Comparison of ENCODE assay signal across 15 mouse cellular contexts in genomic region chr5:145147748-145148147, GRCm38 (mm10).
"Had no signal": no experiment of that assay in that cellular context is flagged by ENCODE, and none has a peak within 500 bp of the region (broad histone marks: within the 10 kb centered on the region; RNA-seq: fewer than 3 reads in every experiment).

No protein-coding gene starts in this region.

- H3K9ac ChIP-seq: hindbrain, embryonic 13.5 days; limb, embryonic 15.5 days; liver, embryonic 15.5 days; lung, embryonic 14.5 days; neural tube, embryonic 15.5 days; stomach, embryonic 15.5 days had no signal

- H3K27ac ChIP-seq: hindbrain, embryonic 13.5 days; limb, embryonic 15.5 days; liver, embryonic 15.5 days; midbrain, embryonic 10.5 days; neural tube, embryonic 15.5 days; stomach, embryonic 15.5 days had no signal

- H3K9me3 ChIP-seq: hindbrain, embryonic 13.5 days; limb, embryonic 15.5 days; liver, embryonic 15.5 days; midbrain, embryonic 10.5 days; neural tube, embryonic 15.5 days; stomach, embryonic 15.5 days had no signal

- H3K4me3 ChIP-seq: hindbrain, embryonic 13.5 days; limb, embryonic 15.5 days; liver, embryonic 15.5 days; midbrain, embryonic 10.5 days; myocyte; neural tube, embryonic 15.5 days; stomach, embryonic 15.5 days had no signal

- H3K27me3 ChIP-seq: hindbrain, embryonic 13.5 days; limb, embryonic 15.5 days; liver, embryonic 15.5 days; neural tube, embryonic 15.5 days; stomach, embryonic 15.5 days had no signal

- H3K4me2 ChIP-seq: hindbrain, embryonic 13.5 days; limb, embryonic 15.5 days; liver, embryonic 15.5 days; lung, embryonic 14.5 days; neural tube, embryonic 15.5 days; stomach, embryonic 15.5 days had no signal

- H3K4me1 ChIP-seq: hindbrain, embryonic 13.5 days; limb, embryonic 15.5 days; midbrain, embryonic 10.5 days; neural tube, embryonic 15.5 days; stomach, embryonic 15.5 days had no signal

- DNase-seq: lung, embryonic 14.5 days; lung, postnatal 10 days; lung, postnatal 4 days; midbrain, embryonic 14.5 days; right cerebral cortex, adult 18-20 months; right cerebral cortex, postnatal 25 days; thymus, adult 2 months; thymus, postnatal 36 days had no signal
